ENCODE assay signal across 10 mouse cellular contexts in genomic region chr5:121783862-121784500, GRCm38 (mm10). TPM values are rescaled to one million over a fixed set of nuclear protein-coding genes. Genes with fewer than 3 reads are reported as not detected.
A peak's percentile ranks its signal among the peaks of the same experiment; 100 is the strongest.
DNase-seq lines count a peak whose midpoint lies in the region; ATAC-seq lines count a peak whose summit lies in the region.
"Had no signal": no experiment of that assay in that cellular context is flagged by ENCODE, and none has a peak within 500 bp of the region (broad histone marks: within the 10 kb centered on the region; RNA-seq: fewer than 3 reads in every experiment).

No protein-coding gene starts in this region.

- no peaks in the 10 kb centered on the region for H3K4me1 ChIP-seq in hindbrain, embryonic 14.5 days (replicated peaks; ENCODE audit: control insufficient read depth, insufficient read depth, low read length)
- no peaks in the 10 kb centered on the region for H3K4me1 ChIP-seq in hindbrain, embryonic 10.5 days (replicated peaks)
- H3K4me1 ChIP-seq: embryonic facial prominence, embryonic 13.5 days had no signal

- no peaks in the 10 kb centered on the region for H3K27me3 ChIP-seq in hindbrain, embryonic 14.5 days (ENCODE audit: control insufficient read depth, insufficient read depth, low read length)
- no peaks in the 10 kb centered on the region for H3K27me3 ChIP-seq in hindbrain, embryonic 10.5 days (ENCODE audit: insufficient read depth, poor library complexity, severe bottlenecking)
- H3K27me3 ChIP-seq: embryonic facial prominence, embryonic 13.5 days had no signal

- peak; percentile 63 for DNase-seq in hindbrain, embryonic 14.5 days (ENCODE audit: low spot score)
- DNase-seq in hindbrain, embryonic 10.5 days (ENCODE audit: low spot score) = no peak
- peak; percentile 60 for DNase-seq in NIH3T3 (ENCODE audit: low read depth)
- DNase-seq in gastrocnemius, postnatal 14 days = peak; percentile 60
- peak; percentile 48 for DNase-seq in lung, postnatal 14 days
- no peak for DNase-seq in left cerebral cortex, adult 8-10 months (ENCODE audit: low spot score in 2 of 2)
- no peak for DNase-seq in thymus, adult 18-20 months
- no peak for DNase-seq in layer of hippocampus, adult 9-10 months (ENCODE audit: low spot score)

- H3K9me3 ChIP-seq in hindbrain, embryonic 14.5 days (ENCODE audit: control insufficient read depth, low read length) = no peaks in the 10 kb centered on the region
- no peaks in the 10 kb centered on the region for H3K9me3 ChIP-seq in hindbrain, embryonic 10.5 days
- H3K9me3 ChIP-seq: embryonic facial prominence, embryonic 13.5 days; G1E had no signal

- WGBS in hindbrain, embryonic 14.5 days = 61% methylated on average over 10 of the region's 10 CpGs
- WGBS in hindbrain, embryonic 10.5 days = 90% methylated on average over 10 of the region's 10 CpGs

- H3K9ac ChIP-seq in hindbrain, embryonic 14.5 days = no peak overlapping the region
- H3K9ac ChIP-seq: embryonic facial prominence, embryonic 13.5 days had no signal

- intact Hi-C loops in gastrocnemius, postnatal 14 days (cut with DNase I; ENCODE audit: low total_unique reads) = no loop called here

- no peak overlapping the region for H3K4me3 ChIP-seq in hindbrain, embryonic 14.5 days (replicated peaks; ENCODE audit: low read length)
- H3K4me3 ChIP-seq in hindbrain, embryonic 10.5 days = no peak overlapping the region
- H3K4me3 ChIP-seq: embryonic facial prominence, embryonic 13.5 days had no signal

- H3K27ac ChIP-seq in hindbrain, embryonic 14.5 days = peak overlapping the region; percentile 32; the same call in 1 of the 2 replicates
- no peak overlapping the region for H3K27ac ChIP-seq in hindbrain, embryonic 10.5 days
- H3K27ac ChIP-seq: embryonic facial prominence, embryonic 13.5 days had no signal

- peaks cover 80% of the 10 kb centered on the region for H3K36me3 ChIP-seq in hindbrain, embryonic 14.5 days (replicated peaks; ENCODE audit: control insufficient read depth, insufficient read depth)
- peaks cover 99% of the 10 kb centered on the region for H3K36me3 ChIP-seq in hindbrain, embryonic 10.5 days

- H3K4me2 ChIP-seq in hindbrain, embryonic 14.5 days (replicated peaks) = no peak overlapping the region
- H3K4me2 ChIP-seq: embryonic facial prominence, embryonic 13.5 days had no signal

- ATAC-seq in hindbrain, embryonic 14.5 days (ENCODE audit: low FRiP score) = no peak; the same call in 1 of the 2 replicates

RNA-seq across cellular contexts. Expression of gene Sh2b3, which starts 53.5 kb away (rescaled TPM):
- polyA plus RNA-seq in hindbrain, embryonic 14.5 days (2014; fragmentation: Nextera tagmentation; extraction: Ambion mirVana) = 8.8 and 9.1 TPM in 2 replicates
- polyA plus RNA-seq in hindbrain, embryonic 10.5 days (2016; fragmentation: Nextera tagmentation; extraction: Ambion mirVana) = 9.3 and 11.1 TPM in 2 replicates
- 10 to 100 TPM; 17.6 to 21.2 TPM for total RNA-seq in gastrocnemius, postnatal 14 days (2021)
- 10 to 100 TPM; 17.9 to 22.1 (median 19.9) TPM for total RNA-seq in left cerebral cortex, adult 8-10 months (2022)

Comparison
In these comparisons a context has a peak if more than half of its experiments do, and no peak if none do; other contexts are left out.
1. DNase-seq: peak in hindbrain, embryonic 14.5 days (single experiment), NIH3T3 (single experiment), gastrocnemius, postnatal 14 days (single experiment) and lung, postnatal 14 days (single experiment); none in hindbrain, embryonic 10.5 days (single experiment), left cerebral cortex, adult 8-10 months (0 of 2), thymus, adult 18-20 months (0 of 2) and layer of hippocampus, adult 9-10 months (single experiment).